In the genomic region with DNA sequence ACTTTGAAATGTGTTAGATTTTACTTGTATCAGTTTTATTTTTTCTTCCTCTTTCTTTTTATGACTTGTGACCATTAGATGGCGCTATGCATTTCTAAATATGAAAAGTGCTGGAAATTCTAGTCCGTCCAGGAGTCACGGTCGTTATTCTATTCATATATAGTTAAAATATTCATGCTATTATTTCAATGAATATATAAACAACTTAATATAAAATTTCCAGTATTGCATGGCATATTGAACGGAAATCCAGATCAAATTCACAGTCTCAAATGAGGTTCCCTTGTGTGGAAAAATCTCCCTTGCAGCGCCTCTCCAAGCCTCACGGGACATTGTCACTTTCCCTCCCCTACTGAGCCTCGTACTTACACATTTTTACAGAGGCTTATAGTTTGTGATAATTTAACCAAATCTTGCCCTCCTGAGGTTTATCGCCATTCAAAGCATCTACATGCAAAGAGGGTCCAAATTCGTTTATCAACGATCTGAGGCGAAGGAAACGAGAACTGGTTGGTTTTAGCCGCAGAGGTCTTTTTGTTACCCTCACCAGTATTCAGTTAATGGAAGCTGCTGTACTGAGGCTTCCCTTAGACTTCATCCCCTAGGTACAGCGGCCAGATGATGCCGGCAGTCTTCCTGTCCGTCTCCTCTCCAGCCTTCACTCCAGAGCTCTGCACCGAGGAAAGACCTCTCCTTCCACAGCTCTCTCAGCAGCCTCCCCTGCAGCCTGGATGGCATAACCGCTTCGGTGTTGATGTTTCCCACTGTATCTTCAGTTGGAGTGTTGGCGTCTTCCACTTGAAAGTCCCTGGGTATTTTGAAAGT, we compare ENCODE assay signal across 8 mouse cellular contexts. TPM values are rescaled to one million over a fixed set of nuclear protein-coding genes. Genes with fewer than 3 reads are reported as not detected.
DNase-seq lines count a peak whose midpoint lies in the region; ATAC-seq and TF ChIP-seq lines count a peak whose summit lies in the region.

No protein-coding gene starts in this region.

- H3K9ac ChIP-seq in forebrain, embryonic 11.5 days (ENCODE audit: low read length) = peak overlapping the region; percentile 39; the same call in 1 of the 2 replicates
- H3K9ac ChIP-seq in kidney, postnatal 0 days (ENCODE audit: low read depth, low read length) = 0 out of 2 replicates have a peak overlapping the region, but pooled peaks have one; percentile 9
- peak overlapping the region; percentile 10; the same call in 1 of the 2 replicates for H3K9ac ChIP-seq in midbrain, embryonic 13.5 days (replicated peaks)

- TF ChIP-seq CTCF in kidney, postnatal 0 days (IDR thresholded peaks at IDR 0.05; ENCODE audit: low read depth) = peak; percentile 73

- 24% methylated on average over 21 of the region's 21 CpGs for WGBS in forebrain, embryonic 11.5 days
- WGBS in kidney, postnatal 0 days = 23% methylated on average over 21 of the region's 21 CpGs
- WGBS in midbrain, embryonic 13.5 days = 17% methylated on average over 21 of the region's 21 CpGs

- no peaks in the 10 kb centered on the region; the same call in 1 of the 2 replicates for H3K4me1 ChIP-seq in forebrain, embryonic 11.5 days (replicated peaks; ENCODE audit: control insufficient read depth, insufficient read depth, low read length)
- no peaks in the 10 kb centered on the region for H3K4me1 ChIP-seq in kidney, postnatal 0 days (replicated peaks; ENCODE audit: insufficient read depth, low read length)
- H3K4me1 ChIP-seq in midbrain, embryonic 13.5 days (replicated peaks) = peaks cover 4% of the 10 kb centered on the region

- no peak for DNase-seq in frontal cortex, postnatal 25 days (ENCODE audit: low spot score in 2 of 2)
- DNase-seq in MN1 (ENCODE audit: low spot score) = peak; percentile 27
- no peak for DNase-seq in forebrain, embryonic 11.5 days (ENCODE audit: low spot score)
- DNase-seq in kidney, postnatal 0 days (ENCODE audit: low spot score) = peak; percentile 83
- no peak for DNase-seq in urinary bladder, postnatal 36 days (ENCODE audit: low spot score in 2 of 2)

- peak; percentile 97 for ATAC-seq in frontal cortex, adult (ENCODE audit: low TSS enrichment)
- no peak for ATAC-seq in forebrain, embryonic 11.5 days (replicated peaks; ENCODE audit: low FRiP score)
- no peak for ATAC-seq in kidney, postnatal 0 days (replicated peaks; ENCODE audit: low FRiP score, low read depth)
- 0 out of 2 replicates have a peak, but pooled peaks have one; percentile 62 for ATAC-seq in midbrain, embryonic 13.5 days
- ATAC-seq in erythroblast, adult 5-6 weeks (replicated peaks; ENCODE audit: low FRiP score, poor library complexity, severe bottlenecking) = no peak

- H3K4me3 ChIP-seq in forebrain, embryonic 11.5 days (ENCODE audit: low read depth, low read length) = peak overlapping the region; percentile 16
- peak overlapping the region; percentile 17; the same call in 1 of the 2 replicates for H3K4me3 ChIP-seq in kidney, postnatal 0 days (replicated peaks; ENCODE audit: low read depth, low read length)
- H3K4me3 ChIP-seq in midbrain, embryonic 13.5 days (replicated peaks) = peak overlapping the region; percentile 31

- no peaks in the 10 kb centered on the region for H3K27me3 ChIP-seq in forebrain, embryonic 11.5 days (ENCODE audit: control insufficient read depth, insufficient read depth, low read length)
- no peaks in the 10 kb centered on the region for H3K27me3 ChIP-seq in kidney, postnatal 0 days (ENCODE audit: insufficient read depth, low read length)
- peaks cover 9% of the 10 kb centered on the region; the same call in 1 of the 2 replicates for H3K27me3 ChIP-seq in midbrain, embryonic 13.5 days

- H3K27ac ChIP-seq in forebrain, embryonic 11.5 days (ENCODE audit: low read depth, low read length) = no peak overlapping the region
- H3K27ac ChIP-seq in kidney, postnatal 0 days = no peak overlapping the region
- H3K27ac ChIP-seq in midbrain, embryonic 13.5 days = no peak overlapping the region

- no peaks in the 10 kb centered on the region for H3K9me3 ChIP-seq in forebrain, embryonic 11.5 days (ENCODE audit: control insufficient read depth, low read length)
- H3K9me3 ChIP-seq in kidney, postnatal 0 days (replicated peaks; ENCODE audit: low read length) = no peaks in the 10 kb centered on the region
- H3K9me3 ChIP-seq in midbrain, embryonic 13.5 days = no peaks in the 10 kb centered on the region

- H3K4me2 ChIP-seq in forebrain, embryonic 11.5 days (ENCODE audit: low read depth, low read length, severe bottlenecking) = peak overlapping the region; percentile 44
- peak overlapping the region; percentile 51 for H3K4me2 ChIP-seq in kidney, postnatal 0 days (ENCODE audit: low read length)
- peak overlapping the region; percentile 56 for H3K4me2 ChIP-seq in midbrain, embryonic 13.5 days (replicated peaks)

- no peaks in the 10 kb centered on the region for H3K36me3 ChIP-seq in forebrain, embryonic 11.5 days (ENCODE audit: control insufficient read depth, insufficient read depth, low read length)
- no peaks in the 10 kb centered on the region for H3K36me3 ChIP-seq in kidney, postnatal 0 days (ENCODE audit: insufficient read depth, low read length)
- no peaks in the 10 kb centered on the region for H3K36me3 ChIP-seq in midbrain, embryonic 13.5 days

RNA-seq across cellular contexts. Expression of gene Tmem30b, which starts 18.8 kb away (rescaled TPM):
- 2.4 and 3.4 TPM in 2 replicates for polyA plus RNA-seq in forebrain, embryonic 11.5 days (2014; fragmentation: Nextera tagmentation; extraction: Ambion mirVana)
- polyA plus RNA-seq in kidney, postnatal 0 days (2015; fragmentation: Nextera tagmentation; extraction: Ambion mirVana) = 31.2 and 31.9 TPM in 2 replicates
- 0.05 and 0.26 TPM in 2 replicates for polyA plus RNA-seq in midbrain, embryonic 13.5 days (2015; fragmentation: Nextera tagmentation; extraction: Ambion mirVana)
- total RNA-seq in erythroblast, adult 5-6 weeks (2015; ENCODE audit: low replicate concordance) = not detected in 2 replicates
- not detected in 2 replicates for total RNA-seq in erythroblast, adult 5-6 weeks (2017; ENCODE audit: low replicate concordance)

RNA-seq across cellular contexts. Expression of gene Prkch, which starts 19.6 kb away (rescaled TPM):
- 5.6 and 6.9 TPM in 2 replicates for polyA plus RNA-seq in forebrain, embryonic 11.5 days (2014; fragmentation: Nextera tagmentation; extraction: Ambion mirVana)
- 10.4 and 11.2 TPM in 2 replicates for polyA plus RNA-seq in kidney, postnatal 0 days (2015; fragmentation: Nextera tagmentation; extraction: Ambion mirVana)
- 3.9 and 5.5 TPM in 2 replicates for polyA plus RNA-seq in midbrain, embryonic 13.5 days (2015; fragmentation: Nextera tagmentation; extraction: Ambion mirVana)
- 2.5 and 2.7 TPM in 2 replicates for total RNA-seq in erythroblast, adult 5-6 weeks (2015; ENCODE audit: low replicate concordance)
- total RNA-seq in erythroblast, adult 5-6 weeks (2017; ENCODE audit: low replicate concordance) = 2.1 and 2.4 TPM in 2 replicates

Comparison
In these comparisons a context has a peak if more than half of its experiments do, and no peak if none do; other contexts are left out.
1. ATAC-seq: peak in frontal cortex, adult (single experiment) and midbrain, embryonic 13.5 days (single experiment); none in forebrain, embryonic 11.5 days (single experiment), kidney, postnatal 0 days (single experiment) and erythroblast, adult 5-6 weeks (single experiment).
2. DNase-seq: peak in MN1 (single experiment) and kidney, postnatal 0 days (single experiment); none in frontal cortex, postnatal 25 days (0 of 2), forebrain, embryonic 11.5 days (single experiment) and urinary bladder, postnatal 36 days (0 of 2).
3. Peak in every context shown above with its lines, with median percentiles within 50 percentile points of each other: H3K4me2 ChIP-seq, H3K4me3 ChIP-seq and H3K9ac ChIP-seq.